Mouse (Mus musculus): ENCODE results near the gene Cdkl4. TPM values are rescaled to one million over a fixed set of nuclear protein-coding genes. Genes with fewer than 3 reads are reported as not detected.
A peak's percentile ranks its signal among the peaks of the same experiment; 100 is the strongest.

Gene Cdkl4
- polyA plus RNA-seq, 1 experiment from 2014 or later = 0.37 TPM

DNA sequence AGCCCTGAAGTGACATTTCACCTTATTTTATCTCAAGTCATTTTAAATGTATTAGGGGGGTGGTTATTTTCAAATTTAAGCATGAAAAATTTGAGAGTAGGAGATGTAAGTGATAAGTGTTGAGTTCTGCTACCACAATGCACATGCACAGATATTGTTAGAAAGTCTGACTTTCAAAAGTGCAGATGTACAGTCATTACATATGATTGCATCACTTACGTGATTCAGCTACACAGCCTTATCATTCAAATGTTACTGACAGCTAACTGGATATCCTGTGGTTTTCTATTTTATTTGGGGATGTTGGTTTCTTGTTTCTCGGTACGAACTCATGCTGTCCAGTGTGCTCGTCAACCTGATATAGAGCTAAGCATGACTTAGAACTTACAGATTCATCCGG lies 92.5 kb downstream of the Cdkl4 start:
- Histone ChIP-seq H3K9me3 (ENCODE audit: low read depth, low read length) (no peaks in the 10 kb centered on the region), H3K27ac (ENCODE audit: low read depth) (no peak overlapping the region), H3K4me3 (ENCODE audit: low read depth, low read length) (no peak overlapping the region), H3K9ac (no peak overlapping the region), H3K27me3 (ENCODE audit: insufficient read depth, low read length) (no peaks in the 10 kb centered on the region), H3K36me3 (ENCODE audit: insufficient read depth) (no peaks in the 10 kb centered on the region), H3K4me2 (no peak overlapping the region), H3K4me1 (ENCODE audit: insufficient read depth) (peaks cover 10% of the 10 kb centered on the region)
- no peak for TF ChIP-seq CTCF (IDR thresholded peaks at IDR 0.05; ENCODE audit: low read depth)
- WGBS = 92% methylated on average over 5 of the region's 5 CpGs
- DNase-seq (no peak), ATAC-seq (ENCODE audit: insufficient read depth) (no peak)

GRCm38 (mm10) chr17:80480855-80481224 lies 96.8 kb downstream of the Cdkl4 start:
- H3K36me3 ChIP-seq (ENCODE audit: insufficient read depth) = 0 out of 2 replicates have a peak, but pooled peaks cover 3% of the 10 kb centered on the region
- no peaks in the 10 kb centered on the region for H3K27me3 ChIP-seq (ENCODE audit: insufficient read depth, low read length)
- peaks cover 9% of the 10 kb centered on the region for H3K4me1 ChIP-seq (ENCODE audit: insufficient read depth)
- 35% methylated on average over 7 of the region's 7 CpGs for WGBS
- H3K4me3 ChIP-seq (ENCODE audit: low read depth, low read length) = peak overlapping the region; percentile 94
- no peak for DNase-seq
- no peaks in the 10 kb centered on the region for H3K9me3 ChIP-seq (ENCODE audit: low read depth, low read length)
- H3K9ac ChIP-seq = peak overlapping the region; percentile 90
- peak overlapping the region; percentile 85 for H3K4me2 ChIP-seq
- no peak overlapping the region for H3K27ac ChIP-seq (ENCODE audit: low read depth)
- ATAC-seq (ENCODE audit: insufficient read depth) = no peak
- TF ChIP-seq CTCF (IDR thresholded peaks at IDR 0.05; ENCODE audit: low read depth) = no peak

DNA sequence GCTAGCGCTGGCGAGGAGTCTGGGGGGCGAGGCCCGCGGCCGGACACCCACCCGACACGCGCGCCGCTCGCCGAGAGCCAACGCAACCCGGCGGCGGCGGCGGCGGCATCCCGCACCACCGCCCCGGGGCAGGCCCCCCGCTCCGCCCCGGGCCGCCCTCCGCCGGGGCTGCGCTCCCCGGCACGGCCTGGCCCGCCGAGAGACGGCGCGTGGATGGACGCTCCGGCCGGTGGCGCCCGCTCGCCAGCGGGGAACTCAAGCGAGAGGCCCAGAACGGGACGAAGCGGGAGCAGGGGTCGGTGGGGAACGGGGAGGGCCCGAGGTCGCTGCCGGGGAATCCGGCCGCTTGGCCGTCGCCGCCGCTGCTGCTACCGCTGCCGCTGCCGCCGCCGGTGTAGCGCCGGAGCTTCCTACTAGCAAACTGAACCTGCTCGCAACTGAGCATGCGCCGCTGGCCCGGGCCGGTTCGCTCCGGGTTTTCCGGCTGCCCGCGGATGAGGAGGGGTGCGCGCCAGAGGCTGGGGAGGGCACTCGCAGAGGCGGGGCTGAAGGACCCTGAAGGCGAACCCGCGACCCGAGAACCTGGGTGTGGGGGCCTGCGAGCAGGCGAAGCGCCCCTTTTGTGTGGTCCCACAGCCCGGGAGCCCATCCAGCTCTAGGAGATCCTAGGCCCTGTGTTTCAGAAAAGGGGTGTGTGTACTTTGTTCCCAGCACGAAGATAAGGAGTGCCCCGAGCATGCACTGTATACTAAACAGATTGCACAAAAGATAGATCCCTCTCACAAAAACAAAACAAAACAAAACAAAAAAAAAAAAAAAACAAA lies 97.4 kb downstream of the Cdkl4 start, which contains the start of gene Sos1:
Sos1 (minus strand) TSS at position 423 of the 824 bp plus-strand sequence.
- peaks cover 9% of the 10 kb centered on the region for H3K4me1 ChIP-seq (ENCODE audit: insufficient read depth)
- H3K9me3 ChIP-seq (ENCODE audit: low read depth, low read length) = no peaks in the 10 kb centered on the region
- TF ChIP-seq CTCF (IDR thresholded peaks at IDR 0.05; ENCODE audit: low read depth) = no peak
- peak; percentile 98 for DNase-seq
- peak; percentile 82 for ATAC-seq (ENCODE audit: insufficient read depth)
- H3K27ac ChIP-seq (ENCODE audit: low read depth) = peak within 1 kb of the TSS; percentile 96
- H3K9ac ChIP-seq = peak within 1 kb of the TSS; percentile 90
- under 1% methylated on average over 88 of the region's 90 CpGs for WGBS
- H3K27me3 ChIP-seq (ENCODE audit: insufficient read depth, low read length) = no peaks in the 10 kb centered on the region
- 0 out of 2 replicates have a peak, but pooled peaks cover 3% of the 10 kb centered on the region for H3K36me3 ChIP-seq (ENCODE audit: insufficient read depth)
- peak within 1 kb of the TSS; percentile 85 for H3K4me2 ChIP-seq
- peak within 1 kb of the TSS; percentile 94 for H3K4me3 ChIP-seq (ENCODE audit: low read depth, low read length)

GRCm38 (mm10) chr17:80479295-80480030 lies 98.2 kb downstream of the Cdkl4 start:
- H3K4me1 ChIP-seq (ENCODE audit: insufficient read depth) = peaks cover 9% of the 10 kb centered on the region
- H3K9ac ChIP-seq = peak overlapping the region; percentile 90
- peak; percentile 60 for DNase-seq
- peak; percentile 47 for ATAC-seq (ENCODE audit: insufficient read depth)
- no peaks in the 10 kb centered on the region for H3K9me3 ChIP-seq (ENCODE audit: low read depth, low read length)
- H3K4me2 ChIP-seq = peak overlapping the region; percentile 85
- no peak for TF ChIP-seq CTCF (IDR thresholded peaks at IDR 0.05; ENCODE audit: low read depth)
- H3K36me3 ChIP-seq (ENCODE audit: insufficient read depth) = 0 out of 2 replicates have a peak, but pooled peaks cover 3% of the 10 kb centered on the region
- under 1% methylated on average over 62 of the region's 71 CpGs for WGBS
- H3K4me3 ChIP-seq (ENCODE audit: low read depth, low read length) = peak overlapping the region; percentile 94
- peak overlapping the region; percentile 96 for H3K27ac ChIP-seq (ENCODE audit: low read depth)
- no peaks in the 10 kb centered on the region for H3K27me3 ChIP-seq (ENCODE audit: insufficient read depth, low read length)

GRCm38 (mm10) chr17:80477679-80478078 lies 99.9 kb downstream of the Cdkl4 start:
- no peak for TF ChIP-seq CTCF (IDR thresholded peaks at IDR 0.05; ENCODE audit: low read depth)
- Histone ChIP-seq H3K4me2 (no peak overlapping the region), H3K27ac (ENCODE audit: low read depth) (no peak overlapping the region)

DNA sequence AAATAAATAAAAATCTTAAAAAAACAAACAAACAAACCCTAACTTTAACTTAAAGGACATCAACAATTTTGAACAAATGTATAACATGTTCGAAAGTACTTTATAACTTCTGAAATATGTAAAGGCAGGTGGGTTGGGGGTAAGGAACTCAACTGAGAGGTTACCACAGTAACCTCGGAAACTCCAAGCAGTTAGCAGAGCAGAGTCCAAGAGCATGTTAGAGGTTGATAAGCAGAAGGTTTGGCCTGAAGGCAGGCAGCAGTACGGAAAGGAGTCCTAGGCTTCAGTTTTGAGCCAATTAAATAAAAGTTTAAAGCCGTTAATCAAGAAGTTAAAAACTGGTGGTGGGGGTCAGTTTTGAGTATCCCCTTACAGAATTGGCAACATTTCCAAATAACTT lies 101.1 kb downstream of the Cdkl4 start:
- H3K9me3 ChIP-seq (ENCODE audit: low read depth, low read length) = no peaks in the 10 kb centered on the region
- ATAC-seq (ENCODE audit: insufficient read depth) (no peak), DNase-seq (no peak)
- no peak overlapping the region for H3K9ac ChIP-seq
- H3K4me1 ChIP-seq (ENCODE audit: insufficient read depth) = peaks cover 5% of the 10 kb centered on the region
- 0 out of 2 replicates have a peak, but pooled peaks cover 3% of the 10 kb centered on the region for H3K36me3 ChIP-seq (ENCODE audit: insufficient read depth)
- no peaks in the 10 kb centered on the region for H3K27me3 ChIP-seq (ENCODE audit: insufficient read depth, low read length)
- no peak for TF ChIP-seq CTCF (IDR thresholded peaks at IDR 0.05; ENCODE audit: low read depth)
- WGBS = 90% methylated on average over 4 of the region's 4 CpGs
- H3K4me3 ChIP-seq (ENCODE audit: low read depth, low read length) = no peak overlapping the region
- no peak overlapping the region for H3K4me2 ChIP-seq
- no peak overlapping the region for H3K27ac ChIP-seq (ENCODE audit: low read depth)

More at GRCm38 (mm10) chr17:80477679-80478078, 99.9 kb downstream of the Cdkl4 start:
- WGBS = 78% methylated on average over 2 of the region's 2 CpGs
- Histone ChIP-seq H3K4me3 (ENCODE audit: low read depth, low read length) (no peak overlapping the region), H3K9me3 (ENCODE audit: low read depth, low read length) (no peaks in the 10 kb centered on the region), H3K9ac (no peak overlapping the region), H3K4me1 (ENCODE audit: insufficient read depth) (peaks cover 9% of the 10 kb centered on the region), H3K36me3 (ENCODE audit: insufficient read depth) (0 out of 2 replicates have a peak, but pooled peaks cover 3% of the 10 kb centered on the region), H3K27me3 (ENCODE audit: insufficient read depth, low read length) (no peaks in the 10 kb centered on the region)
- DNase-seq (no peak), ATAC-seq (ENCODE audit: insufficient read depth) (no peak)

Other genes starting within 250 kb of the Cdkl4 start
- gene Gm10190, start 204.3 kb downstream of the Cdkl4 start, polyA plus RNA-seq (2014; fragmentation: Nextera tagmentation; extraction: Ambion mirVana) = 2.1 and 2.4 TPM in 2 replicates
- gene Sos1, start 97.4 kb downstream of the Cdkl4 start, polyA plus RNA-seq (2014; fragmentation: Nextera tagmentation; extraction: Ambion mirVana) = 8.5 and 8.7 TPM in 2 replicates
- gene Map4k3, start 150.7 kb upstream of the Cdkl4 start, polyA plus RNA-seq (2014; fragmentation: Nextera tagmentation; extraction: Ambion mirVana) = 62.7 and 64.7 TPM in 2 replicates